In the genomic region with DNA sequence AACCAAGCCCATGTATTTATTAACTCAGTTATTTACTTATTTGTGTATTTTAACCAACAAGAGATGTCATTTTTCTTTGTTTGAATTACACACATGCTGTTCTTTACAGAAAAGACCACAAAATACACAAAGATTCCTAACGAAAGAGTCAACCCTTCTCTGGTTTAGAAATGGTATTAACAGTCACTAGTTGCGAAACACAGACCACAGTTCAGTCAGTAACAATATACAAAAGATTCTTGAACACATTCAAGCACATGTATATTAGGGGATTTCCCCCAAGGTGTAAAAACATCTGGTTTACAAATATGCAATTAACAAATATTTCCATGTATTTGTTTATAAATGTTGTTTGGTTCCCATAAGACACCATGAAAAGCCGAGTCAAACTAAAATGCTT, we compare ENCODE assay signal across 16 mouse cellular contexts.
DNase-seq lines count a peak whose midpoint lies in the region.
"Had no signal": no experiment of that assay in that cellular context is flagged by ENCODE, and none has a peak within 500 bp of the region (broad histone marks: within the 10 kb centered on the region; RNA-seq: fewer than 3 reads in every experiment).

No protein-coding gene starts in this region.

- DNase-seq in 3134 (ENCODE audit: extremely low read depth, insufficient read length, low spot score), result peak; percentile 45
- peak; percentile 55 for DNase-seq in 416B (ENCODE audit: low read depth)
- DNase-seq in NIH3T3 (ENCODE audit: low read depth), result peak; percentile 66
- no peak for DNase-seq in layer of hippocampus, postnatal 36 days
- DNase-seq in kidney, postnatal 25 days, result no peak
- DNase-seq in layer of hippocampus, postnatal 10 days (ENCODE audit: low spot score in 2 of 2), result no peak
- DNase-seq: adrenal gland, adult 2 months; adrenal gland, postnatal 10 days; adrenal gland, postnatal 25 days; cerebellum, adult 11 months; cerebellum, adult 18-20 months; cerebellum, adult 8-10 months; cerebellum, adult 9-11 months; cerebellum, postnatal 14 days; cerebellum, postnatal 36 days; forebrain, postnatal 0 days had no signal

Comparison
In these comparisons a context has a peak if more than half of its experiments do, and no peak if none do; other contexts are left out.
1. DNase-seq: peak in 3134 (single experiment), 416B (single experiment) and NIH3T3 (single experiment); none in layer of hippocampus, postnatal 36 days (0 of 2), kidney, postnatal 25 days (0 of 2) and layer of hippocampus, postnatal 10 days (0 of 2).